Mouse (Mus musculus): ENCODE data around the gene Mpz.
"Not testable (repeated sequence)": the region's sequence is repeated elsewhere in the genome, so short reads cannot be mapped to it uniquely, and the experiment has no call there.

Gene Mpz

DNA sequence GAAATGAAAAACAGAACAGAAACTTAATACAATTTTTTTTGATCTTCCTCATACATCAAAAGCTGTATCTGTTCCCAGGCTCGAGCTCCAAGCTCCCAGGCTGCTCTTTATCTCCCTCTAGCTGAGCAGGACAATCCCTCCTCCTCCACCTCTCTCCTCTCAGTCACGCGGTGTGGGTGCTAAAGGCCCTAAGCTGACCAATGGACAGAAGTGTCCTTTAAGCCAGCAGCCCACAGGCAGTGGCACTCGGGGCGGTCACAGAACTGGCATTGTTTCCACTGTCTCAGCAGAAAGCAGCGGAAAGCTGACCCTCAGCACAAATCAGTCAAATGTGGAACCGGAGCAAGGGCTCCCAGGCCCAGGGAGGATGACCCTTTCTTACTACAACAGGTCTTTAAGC is 21.3 kb upstream of the Mpz start:
- DNase-seq (ENCODE audit: extremely low spot score), result no peak

DNA sequence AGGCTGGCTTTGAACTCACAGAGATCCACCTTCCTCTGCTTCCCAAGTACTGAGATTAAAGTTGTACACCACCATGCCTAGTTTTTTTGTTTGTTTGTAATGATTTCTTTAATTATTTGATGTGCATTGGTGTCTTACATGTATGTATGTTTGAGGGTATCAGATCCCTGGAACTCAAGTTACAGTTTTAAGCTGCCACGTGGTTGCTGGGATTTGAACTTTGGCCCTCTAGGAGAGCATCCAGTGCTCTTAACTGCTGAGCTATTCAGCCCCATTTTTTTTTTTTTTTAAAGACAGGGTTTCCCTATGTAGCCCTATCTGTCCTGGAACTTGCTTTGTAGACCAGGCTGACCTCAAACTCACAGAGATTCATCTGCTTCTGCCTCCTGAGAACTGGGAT is 19.5 kb upstream of the Mpz start:
- no peak for DNase-seq (ENCODE audit: extremely low spot score)

DNA sequence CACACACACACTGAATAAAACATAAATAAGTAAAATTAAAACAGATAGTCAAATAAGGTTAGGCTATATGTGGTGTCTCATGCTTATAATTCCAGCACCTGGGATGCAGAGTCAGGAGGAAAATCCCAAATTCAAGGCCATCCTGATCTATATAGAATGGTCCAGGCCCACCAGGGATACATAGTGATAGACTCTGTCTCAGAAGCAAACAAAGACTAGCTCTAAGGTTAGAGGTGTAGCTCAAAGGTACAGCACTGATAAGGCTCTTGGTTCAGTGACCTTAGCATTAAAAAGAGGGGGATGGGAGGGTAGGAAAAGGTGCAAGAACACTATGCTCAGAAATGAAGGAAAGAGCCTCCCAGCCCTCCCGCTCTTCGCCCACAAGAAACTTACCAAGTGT is 14.9 kb upstream of the Mpz start:
- DNase-seq (ENCODE audit: extremely low spot score), result no peak

DNA sequence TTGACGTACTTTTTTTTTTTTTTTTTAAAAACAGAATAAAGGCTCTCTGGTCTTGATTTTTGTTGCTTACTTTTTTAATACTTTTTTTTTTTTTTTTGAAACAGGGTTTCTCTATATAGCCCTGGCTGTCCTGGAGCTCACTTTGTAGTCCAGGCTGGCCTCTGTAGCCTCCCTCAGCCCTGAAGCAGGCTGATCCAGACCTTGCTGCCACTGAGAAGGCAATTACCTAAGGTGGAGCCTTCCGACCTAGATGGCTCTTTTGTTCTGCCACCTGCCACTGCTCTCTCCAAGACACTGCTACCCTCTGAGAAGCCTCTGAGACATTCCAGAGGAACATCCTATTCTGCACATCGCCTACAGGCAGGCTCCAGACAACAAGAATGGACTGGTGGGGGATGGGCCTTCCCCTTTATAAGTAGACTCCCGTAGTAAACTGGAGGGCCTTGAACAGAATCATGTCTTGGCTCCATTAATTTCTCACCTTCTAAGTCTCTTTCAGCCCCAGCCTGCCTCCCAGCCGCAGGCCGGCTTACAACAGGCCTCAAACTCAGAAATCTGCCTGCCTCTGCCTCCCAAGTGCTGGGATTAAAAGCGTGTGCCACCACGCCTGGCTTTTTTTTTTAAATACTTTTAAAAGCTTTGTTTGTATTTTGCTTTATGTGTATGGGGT is 12.9 kb upstream of the Mpz start:
- not testable (repeated sequence) for DNase-seq (ENCODE audit: extremely low spot score)

DNA sequence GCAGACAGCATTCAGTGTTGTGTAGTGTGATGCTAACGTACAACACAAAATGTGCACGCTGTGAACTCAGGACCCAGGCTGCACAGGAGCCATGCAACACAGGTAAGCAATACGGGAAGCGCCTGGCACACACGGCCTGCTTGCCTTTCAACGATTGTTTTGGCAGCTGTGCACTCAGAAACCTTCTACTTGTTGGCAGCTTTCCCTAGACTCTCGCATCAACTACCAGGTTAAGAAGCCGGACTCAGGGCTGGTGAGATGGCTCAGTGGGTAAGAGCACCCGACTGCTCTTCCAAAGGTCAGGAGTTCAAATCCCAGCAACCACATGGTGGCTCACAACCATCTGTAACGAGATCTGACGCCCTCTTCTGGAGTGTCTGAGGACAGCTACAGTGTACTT is 7.5 kb upstream of the Mpz start:
- not testable (repeated sequence) for DNase-seq (ENCODE audit: extremely low spot score)

DNA sequence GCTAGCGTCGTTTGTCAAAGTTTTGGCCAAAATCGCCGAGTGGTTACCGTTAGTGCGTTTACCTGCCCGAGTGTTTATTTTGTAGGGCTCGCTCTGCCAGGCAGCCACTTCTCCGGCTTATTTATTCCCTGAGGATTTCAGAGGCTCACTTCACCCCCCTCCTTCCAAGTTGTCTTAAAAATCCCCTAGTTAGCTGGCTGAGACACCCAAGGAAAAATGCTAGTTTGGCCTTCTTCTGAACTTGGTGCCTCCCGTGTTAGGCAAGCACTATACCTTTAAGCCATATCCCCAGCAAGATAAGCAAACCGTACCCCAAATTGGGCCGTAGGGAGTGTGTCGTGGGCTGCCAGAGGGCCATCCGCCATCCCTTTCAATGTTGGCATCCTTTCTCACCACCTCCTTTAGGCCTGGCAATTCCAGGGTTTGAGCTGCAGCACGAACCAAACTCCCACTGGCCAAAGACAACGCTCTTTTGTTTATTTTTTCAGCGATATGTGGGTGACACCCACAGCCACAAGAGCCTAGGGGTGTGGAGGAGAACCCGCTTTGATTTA is 404 bp downstream of the Mpz start:
- no peak for DNase-seq (ENCODE audit: extremely low spot score)

DNA sequence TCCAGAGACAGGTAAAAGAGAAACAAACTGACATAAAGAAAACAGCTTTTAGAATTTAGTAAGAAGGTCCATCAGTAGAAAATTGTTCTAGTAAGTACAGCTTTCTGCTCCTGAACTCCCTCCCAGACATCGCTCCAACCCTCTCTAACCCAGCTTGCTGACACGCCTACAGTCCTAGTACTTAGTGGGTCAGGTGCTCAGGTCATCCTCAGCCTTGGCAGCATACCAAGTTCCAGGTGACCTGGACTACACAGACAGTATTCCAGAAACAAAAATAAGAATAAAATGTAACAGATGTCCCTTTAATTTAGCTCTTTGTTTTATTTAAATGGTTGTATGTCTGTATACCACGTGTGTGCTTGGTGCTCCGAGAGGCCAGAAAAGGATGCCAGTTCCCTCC is 1.5 kb downstream of the Mpz start:
- no peak for DNase-seq (ENCODE audit: extremely low spot score)

DNA sequence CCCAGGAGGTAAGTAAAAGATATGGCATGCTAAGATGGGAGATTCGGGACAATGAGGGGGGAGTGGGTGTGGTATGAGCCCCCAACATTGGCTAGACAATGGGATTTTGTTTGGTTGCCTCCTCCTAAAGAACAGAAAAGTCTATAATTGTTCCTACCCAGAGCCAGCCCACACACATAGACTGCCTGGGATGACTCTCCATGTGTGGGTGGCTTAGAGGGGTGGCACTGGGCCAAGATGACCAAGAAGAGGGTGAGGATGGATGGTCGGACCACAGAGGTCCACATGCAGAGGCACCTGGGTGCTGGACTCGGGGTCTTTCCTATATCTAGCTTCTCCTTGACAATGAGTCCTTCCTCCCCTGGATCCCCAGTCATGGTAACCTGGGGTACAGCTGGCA is 6.1 kb downstream of the Mpz start:
- DNase-seq (ENCODE audit: extremely low spot score), result no peak

DNA sequence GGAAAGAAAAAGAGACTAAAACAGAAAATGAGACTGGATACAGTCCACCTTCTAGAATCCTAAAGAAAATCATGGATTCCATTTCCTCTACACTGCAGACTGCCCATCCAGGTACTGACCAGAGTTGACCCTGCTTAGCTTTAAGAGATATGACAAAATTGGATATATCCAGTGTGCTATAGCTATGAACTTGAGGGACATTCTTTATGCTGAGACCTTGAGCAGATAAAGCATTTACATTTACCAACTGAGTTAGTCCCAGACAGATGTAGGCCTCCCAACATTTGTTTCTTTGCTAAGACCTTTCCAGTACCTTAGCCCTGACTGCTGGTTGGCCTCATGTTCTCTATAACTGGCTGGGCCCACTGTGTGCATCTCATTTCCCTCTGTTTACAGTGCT is 7.5 kb downstream of the Mpz start:
- DNase-seq (ENCODE audit: extremely low spot score), result no peak

DNA sequence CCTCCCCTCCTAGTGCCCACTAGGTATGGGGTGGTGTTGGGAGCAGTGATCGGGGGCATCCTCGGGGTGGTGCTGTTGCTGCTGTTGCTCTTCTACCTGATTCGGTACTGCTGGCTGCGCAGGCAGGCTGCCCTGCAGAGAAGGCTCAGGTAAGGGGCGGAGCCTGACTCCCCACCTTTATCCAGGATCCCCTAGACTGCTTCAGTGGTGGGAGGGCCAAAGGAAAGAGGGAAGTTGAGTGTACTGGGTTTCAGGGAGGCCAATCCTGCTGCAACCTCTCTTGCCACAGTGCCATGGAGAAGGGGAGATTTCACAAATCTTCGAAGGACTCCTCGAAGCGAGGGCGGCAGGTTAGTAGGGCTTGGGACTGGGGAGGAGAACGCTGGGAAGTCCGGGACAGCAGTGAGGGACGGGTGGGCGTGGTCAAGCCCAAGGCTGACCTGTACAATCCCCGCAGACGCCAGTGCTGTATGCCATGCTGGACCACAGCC is 9.0 kb downstream of the Mpz start:
- DNase-seq (ENCODE audit: extremely low spot score), result peak; percentile 20

DNA sequence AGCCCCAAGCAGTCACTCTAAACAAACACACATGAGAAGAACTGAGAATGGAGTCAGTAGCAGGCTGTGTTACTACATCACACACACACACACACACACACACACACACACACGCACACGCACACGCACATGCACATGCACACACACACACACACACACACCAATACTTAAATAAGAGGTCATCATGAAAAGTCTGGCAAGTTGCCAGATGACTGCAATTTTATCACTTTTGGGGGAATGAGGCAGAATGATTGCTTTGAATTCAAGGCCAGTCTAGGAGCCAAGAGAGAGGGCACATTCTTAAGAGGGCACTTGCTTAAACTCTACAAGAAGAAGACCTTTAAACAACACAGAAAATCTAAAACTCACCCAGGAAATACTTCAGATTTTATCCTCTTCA is 12.0 kb downstream of the Mpz start:
- no peak for DNase-seq (ENCODE audit: extremely low spot score)

DNA sequence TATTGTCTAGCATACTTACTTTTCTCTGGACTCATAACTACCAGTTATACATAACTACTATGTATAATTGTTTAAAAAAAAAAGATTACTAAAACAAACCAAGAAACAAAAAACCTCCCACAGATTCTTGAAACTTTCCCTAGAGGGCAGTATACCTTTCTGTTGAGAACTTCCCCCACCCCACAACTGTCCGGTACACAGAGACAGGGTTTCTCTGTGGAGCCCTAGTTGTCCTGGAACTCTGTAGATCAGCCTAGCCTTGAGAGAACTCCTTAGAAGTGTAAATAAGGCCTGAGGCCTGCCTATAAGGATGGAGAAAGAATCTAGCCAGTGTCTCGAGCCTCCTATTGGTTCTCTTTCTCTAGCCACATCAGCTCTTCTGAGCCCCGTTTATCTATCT is 13.7 kb downstream of the Mpz start:
- no peak for DNase-seq (ENCODE audit: extremely low spot score)

DNA sequence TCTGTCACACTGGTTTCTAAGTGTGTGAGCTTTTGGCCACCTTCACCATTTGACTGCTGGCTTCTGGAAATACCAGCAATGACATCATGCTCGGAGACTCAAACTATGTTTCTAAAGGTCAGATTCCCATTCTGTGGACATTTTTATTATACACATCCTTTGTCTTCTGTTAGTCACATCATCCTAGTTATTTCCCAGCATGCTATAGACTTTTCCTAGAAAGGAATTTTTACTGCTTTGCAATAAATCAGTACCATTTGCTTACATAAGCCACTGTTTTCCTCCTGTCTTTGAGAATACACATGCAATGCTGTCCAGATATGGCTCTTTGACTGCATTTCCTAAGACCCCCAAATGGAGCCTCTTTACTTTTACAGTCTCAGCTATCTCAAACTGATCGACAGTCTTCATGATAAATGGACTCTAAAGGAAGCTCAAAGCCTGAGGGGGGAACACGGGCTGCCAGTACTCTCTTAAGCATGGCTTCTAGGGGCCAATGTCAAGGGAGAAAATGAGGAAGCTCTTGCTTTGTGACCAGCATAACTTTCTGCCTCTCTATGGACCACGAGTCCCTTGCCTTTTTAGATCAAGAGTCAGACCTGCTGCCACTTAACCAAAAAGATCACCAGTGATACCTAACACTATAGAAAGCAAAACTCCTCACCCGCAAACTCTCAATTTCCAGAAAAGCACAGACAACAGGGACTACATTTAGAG is 15.3 kb downstream of the Mpz start:
- DNase-seq (ENCODE audit: extremely low spot score), result no peak

DNA sequence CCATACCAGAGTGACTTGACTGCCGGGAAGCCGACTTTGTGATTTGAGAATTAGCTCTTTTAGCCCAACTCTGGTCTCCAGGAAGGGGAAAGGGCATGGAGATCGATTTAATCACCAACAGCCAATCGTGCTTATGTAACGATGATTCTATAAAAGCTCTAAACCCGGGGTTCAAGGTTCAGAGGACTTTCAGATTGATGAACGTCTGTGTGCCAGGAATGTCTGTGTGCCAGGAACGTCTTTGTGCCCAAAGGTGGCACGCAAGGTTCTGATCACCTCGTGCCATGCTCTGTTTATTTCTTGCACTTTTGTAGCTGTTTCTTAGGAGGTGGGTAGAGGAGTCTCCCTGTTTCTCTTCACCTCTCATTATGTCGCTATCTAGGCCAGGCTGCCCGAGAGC is 18.4 kb downstream of the Mpz start:
- DNase-seq (ENCODE audit: extremely low spot score), result no peak

DNA sequence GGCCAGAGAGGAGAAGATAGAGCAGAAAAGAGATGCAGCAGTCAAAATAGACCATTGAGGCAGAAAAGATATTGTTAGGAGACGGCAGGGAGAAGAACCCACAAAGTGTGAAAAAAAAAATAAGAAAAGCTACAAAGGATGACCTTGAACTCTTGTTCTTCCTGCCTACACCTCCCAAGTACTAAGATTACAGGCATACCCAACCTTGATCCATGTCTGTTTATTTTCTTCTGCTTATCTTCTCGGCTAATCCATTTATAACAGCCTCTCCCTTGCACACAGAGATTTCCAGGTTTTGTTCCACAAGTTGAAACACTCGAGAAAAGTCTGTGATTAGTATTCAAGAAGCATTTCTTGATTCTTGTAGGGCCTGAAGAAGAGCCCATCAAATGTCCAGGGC is 19.4 kb downstream of the Mpz start:
- no peak for DNase-seq (ENCODE audit: extremely low spot score)

DNA sequence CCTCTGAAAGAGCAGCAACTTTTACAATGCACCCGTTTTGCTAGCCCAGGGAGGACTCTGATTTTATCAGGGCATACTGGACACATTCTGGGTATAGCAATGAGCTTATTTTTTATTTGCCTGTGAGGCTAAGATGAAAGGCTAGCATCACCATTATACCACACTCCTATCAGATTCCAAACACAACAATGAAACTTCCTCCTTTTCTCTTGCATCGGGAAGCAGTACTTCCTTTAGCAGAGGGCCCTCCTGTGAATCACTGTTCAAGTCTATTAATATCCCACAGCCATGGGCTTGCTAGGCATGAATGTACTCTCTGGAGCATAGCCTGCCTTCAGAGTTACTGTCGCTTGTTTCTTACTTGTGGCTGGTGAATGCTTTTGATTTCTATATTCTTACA is 20.6 kb downstream of the Mpz start:
- DNase-seq (ENCODE audit: extremely low spot score), result no peak

DNA sequence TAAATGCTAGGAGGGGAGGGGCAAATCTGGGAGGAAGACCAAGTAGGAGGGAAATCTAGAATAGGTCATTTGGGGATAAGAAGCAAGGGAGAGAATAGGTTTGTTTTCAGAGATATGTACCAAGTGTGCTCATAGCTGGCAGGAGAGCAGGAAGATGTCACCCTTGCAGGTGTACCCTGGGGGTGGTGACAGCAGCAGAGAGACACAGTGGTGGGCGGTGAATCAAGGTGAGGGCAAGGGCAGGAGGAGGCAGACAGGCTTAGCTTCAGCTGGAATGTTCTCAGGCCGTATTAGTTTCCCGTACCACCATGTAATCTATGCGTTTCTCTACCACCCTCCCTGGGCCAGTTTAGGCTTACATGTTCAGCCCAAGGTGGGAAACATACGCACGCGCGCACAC is 22.3 kb downstream of the Mpz start:
- DNase-seq (ENCODE audit: extremely low spot score), result no peak

DNA sequence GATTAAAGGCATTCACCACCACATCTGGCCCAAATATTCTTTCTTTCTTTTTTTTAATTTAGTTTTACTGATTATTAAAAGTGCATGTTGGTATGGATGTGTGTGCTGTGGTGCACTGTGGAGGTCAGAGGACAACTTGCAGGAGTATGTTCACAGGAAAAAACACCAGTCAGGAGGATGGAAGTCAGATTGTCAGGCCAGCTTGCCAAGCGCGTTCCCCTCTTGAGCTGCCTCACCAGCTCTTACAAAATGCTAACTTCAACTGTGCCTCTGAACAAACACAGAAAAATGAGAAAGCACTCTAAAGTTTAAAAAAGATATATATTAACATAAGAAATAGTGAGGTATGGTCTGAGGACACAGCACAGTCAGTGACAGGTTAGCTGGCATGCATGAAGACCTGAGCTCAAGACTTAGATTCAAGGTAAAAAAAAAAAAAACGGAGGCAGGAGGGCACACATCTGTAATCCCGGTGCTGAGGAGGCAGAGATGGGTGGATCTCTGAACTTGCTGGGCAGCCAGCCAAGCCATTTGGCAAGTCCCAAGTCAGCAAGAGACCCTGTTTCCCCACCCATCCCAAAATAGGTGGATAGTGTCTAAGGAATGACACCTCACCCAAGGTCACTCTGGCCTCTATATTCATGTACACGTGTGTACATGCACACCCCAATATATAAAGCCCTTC is 29.1 kb downstream of the Mpz start:
- no peak for DNase-seq (ENCODE audit: extremely low spot score)

DNA sequence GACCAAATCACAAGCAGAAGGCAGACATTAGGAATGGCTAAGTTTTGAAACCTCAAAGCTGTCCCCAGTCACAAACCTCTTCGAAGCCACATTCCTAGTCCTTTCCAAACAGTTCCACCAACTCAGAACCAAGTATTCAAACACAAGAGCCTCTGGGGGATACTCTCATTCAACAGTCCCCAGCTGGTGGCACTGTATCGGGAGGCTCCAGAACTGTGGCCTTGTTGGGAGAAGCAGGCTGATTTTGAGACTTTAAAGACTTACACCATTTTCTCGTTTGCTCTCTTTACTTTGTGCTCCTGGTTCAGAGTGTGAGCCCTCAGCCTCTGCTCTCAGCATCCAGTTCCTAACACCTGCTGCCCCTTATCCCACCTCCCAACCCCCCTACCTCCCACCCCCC is 32.5 kb downstream of the Mpz start:
- DNase-seq (ENCODE audit: extremely low spot score), result no peak

DNA sequence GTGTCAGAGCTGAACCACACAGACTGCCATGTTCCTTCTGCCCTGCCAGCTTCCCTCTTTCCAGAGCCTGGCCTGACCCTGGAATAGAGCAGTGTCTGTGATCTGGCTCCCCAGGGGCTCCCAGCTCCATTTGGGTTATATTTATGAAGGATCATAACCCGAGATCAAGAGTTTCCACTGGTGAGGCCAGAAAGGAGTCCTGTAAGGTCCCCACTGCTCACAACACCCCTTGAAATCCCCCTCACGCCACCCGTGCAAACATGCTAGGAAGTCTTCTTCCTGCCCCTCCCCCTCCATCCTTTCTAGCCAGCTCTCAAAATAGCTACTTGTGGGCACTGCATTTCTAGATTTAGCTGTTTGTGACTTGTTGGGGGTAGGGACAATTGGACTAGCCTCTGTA is 33.1 kb downstream of the Mpz start:
- no peak for DNase-seq (ENCODE audit: extremely low spot score)

DNA sequence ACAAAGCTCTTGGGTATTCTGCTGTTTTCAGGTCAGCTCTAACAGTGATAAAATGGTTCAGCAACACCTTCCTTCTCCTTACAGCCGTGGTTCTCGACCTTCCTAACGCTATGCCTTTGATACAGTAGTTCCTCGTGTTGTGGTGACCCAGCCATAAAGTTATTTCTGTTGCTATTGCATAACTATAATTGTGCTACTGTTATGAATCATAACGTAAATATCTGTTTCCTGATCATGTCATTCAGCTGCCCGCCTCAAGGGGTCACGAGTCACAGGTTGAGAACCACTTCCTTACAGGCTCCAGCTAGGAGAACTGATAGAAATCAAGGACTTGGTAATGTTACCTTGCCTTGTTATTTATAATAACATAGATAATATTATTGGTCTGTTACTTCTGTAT is 33.8 kb downstream of the Mpz start:
- DNase-seq (ENCODE audit: extremely low spot score), result no peak

DNA sequence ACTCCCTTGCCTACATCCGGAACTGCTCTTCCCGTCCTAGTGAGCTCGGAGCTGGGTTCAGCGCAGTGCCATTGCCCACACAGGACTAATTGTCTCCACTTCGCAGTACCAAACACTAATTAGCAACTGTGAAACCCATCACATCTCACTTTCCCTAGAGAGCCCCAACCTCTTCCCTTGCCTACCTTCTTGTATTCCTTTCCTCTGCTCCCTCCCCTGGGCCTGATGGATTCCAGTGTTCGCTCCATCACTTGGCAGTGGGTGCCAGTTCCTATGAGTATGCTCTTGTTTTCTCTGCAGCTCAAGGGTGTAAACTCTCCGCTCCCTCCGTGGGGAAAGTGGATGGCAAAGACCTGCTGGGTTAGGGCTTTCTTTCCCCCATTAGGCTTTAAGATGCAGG is 35.1 kb downstream of the Mpz start:
- DNase-seq (ENCODE audit: extremely low spot score), result no peak
